Mouse (Mus musculus): Measurements from ENCODE around the gene Nmt1. TPM values are rescaled to one million over a fixed set of nuclear protein-coding genes. Genes with fewer than 3 reads are reported as not detected.

Gene Nmt1
- polyA plus RNA-seq (2012), result 8.9 and 14.0 TPM in 2 replicates

DNA sequence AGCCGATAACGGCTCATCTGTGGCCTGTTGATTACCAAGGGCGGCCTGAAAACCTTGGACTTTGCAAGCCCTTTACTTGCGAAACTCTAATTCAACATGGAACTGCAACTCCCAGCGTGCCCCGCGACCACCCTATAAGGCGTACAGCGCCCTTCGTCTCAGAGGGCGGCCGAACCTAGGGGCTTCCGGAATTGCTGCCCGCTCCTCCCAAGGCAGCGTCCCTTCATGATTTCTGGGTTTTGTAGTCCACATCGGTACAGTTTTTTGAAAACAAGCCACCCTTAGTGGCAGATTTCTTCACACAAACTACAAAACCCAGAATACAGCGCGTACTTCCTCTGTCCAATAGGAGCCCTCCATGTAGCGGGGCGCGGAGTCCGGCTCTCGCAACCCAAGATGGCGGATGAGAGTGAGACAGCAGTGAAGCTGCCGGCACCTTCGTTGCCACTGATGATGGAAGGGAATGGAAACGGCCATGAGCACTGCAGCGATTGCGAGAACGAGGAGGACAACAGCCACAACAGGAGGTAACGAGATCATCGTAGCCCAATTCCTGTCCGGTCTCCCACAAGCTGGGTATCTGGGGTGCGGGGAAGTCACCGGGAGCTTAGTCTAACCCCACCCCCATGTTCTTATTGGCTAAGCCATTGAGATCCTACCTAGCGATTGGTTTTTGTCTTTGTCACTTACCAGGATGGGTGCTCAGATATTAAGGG is at the start of gene Nmt1, which contains the start of gene Dcakd:
TSS of gene Nmt1 (plus strand) at position 15 of the 716 bp plus-strand sequence.
TSS of gene Dcakd (minus strand) at position 158 of the 716 bp plus-strand sequence.

GRCm38 (mm10) chr11:103101481-103101865 is 73.5 kb downstream of the Nmt1 start, which contains the start of the genes Plcd3 and Acbd4:
TSS of gene Plcd3 (minus strand) at chr11:103101658.
TSS of gene Acbd4 (plus strand) at chr11:103101682.

DNA sequence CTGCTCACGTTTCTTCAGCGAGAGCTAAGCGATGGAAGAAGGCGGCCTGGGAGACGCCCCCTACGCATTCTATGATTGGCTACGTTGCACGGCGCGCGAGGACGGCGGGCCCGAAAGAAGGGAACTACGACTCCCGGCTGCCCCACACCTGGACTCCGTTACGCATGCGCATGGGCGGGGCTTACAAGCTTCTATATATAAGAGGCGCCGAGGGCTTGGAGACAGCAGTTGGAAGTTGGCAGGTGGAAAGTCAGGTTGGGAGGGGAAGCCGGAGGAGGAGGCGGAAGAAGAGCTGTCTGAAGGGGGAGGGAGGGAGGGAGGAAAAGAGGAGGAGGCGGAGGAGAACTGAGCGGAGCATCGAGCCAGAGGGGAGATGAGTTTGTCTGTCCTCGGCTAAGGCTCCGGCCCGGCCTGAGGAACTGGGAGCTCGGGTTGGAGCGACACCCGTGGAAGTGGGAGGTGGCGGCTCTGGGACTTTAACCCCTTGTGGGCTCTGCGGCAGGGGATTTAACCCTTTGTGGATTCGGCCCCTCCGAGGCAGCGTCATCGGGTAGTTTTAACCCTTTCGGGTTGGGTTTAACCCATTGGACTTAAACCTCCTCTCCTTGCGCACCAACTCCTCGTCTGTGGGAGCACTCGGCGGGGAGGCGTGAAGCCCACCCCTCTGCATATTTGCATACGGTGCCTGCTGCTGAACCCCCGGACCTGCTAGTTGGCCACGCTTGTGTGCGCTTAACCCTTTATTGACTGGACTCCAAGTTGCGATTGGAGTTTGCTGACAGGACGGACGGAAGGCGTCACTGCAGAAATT is 88.2 kb downstream of the Nmt1 start, which contains the start of gene Hexim1:
TSS of gene Hexim1 (plus strand) at position 224 of the 811 bp plus-strand sequence.

Other genes starting within 250 kb of the Nmt1 start
- not detected in 2 replicates for gene Gjc1, start 208.5 kb upstream of the Nmt1 start, polyA plus RNA-seq (2012)
- gene Higd1b, start 192.3 kb upstream of the Nmt1 start, polyA plus RNA-seq (2012), result not detected in 2 replicates
- 180 and 239 TPM in 2 replicates for gene Eftud2, start 147.2 kb upstream of the Nmt1 start, polyA plus RNA-seq (2012)
- gene Ccdc103, start 147.0 kb upstream of the Nmt1 start, polyA plus RNA-seq (2012), result 0.19 TPM in 1 of 2 replicates, not detected in the other
- not detected in 2 replicates for gene Fam187a, start 143.0 kb upstream of the Nmt1 start, polyA plus RNA-seq (2012)
- gene Gfap, start 127.3 kb upstream of the Nmt1 start, polyA plus RNA-seq (2012), result 0.02 and 0.06 TPM in 2 replicates
- gene Kif18b, start 103.1 kb upstream of the Nmt1 start, polyA plus RNA-seq (2012), result 19.7 and 21.6 TPM in 2 replicates
- gene C1ql1, start 81.5 kb upstream of the Nmt1 start, polyA plus RNA-seq (2012), result 0.06 and 0.60 TPM in 2 replicates
- 91.4 and 99.8 TPM in 2 replicates for gene Dcakd, start 143 bp downstream of the Nmt1 start, polyA plus RNA-seq (2012)
- gene Plcd3, start 73.5 kb downstream of the Nmt1 start, polyA plus RNA-seq (2012), result 0.39 and 1.1 TPM in 2 replicates
- 12.1 TPM in 2 replicates for gene Acbd4, start 73.5 kb downstream of the Nmt1 start, polyA plus RNA-seq (2012)
- 41.2 and 64.6 TPM in 2 replicates for gene Hexim1, start 88.0 kb downstream of the Nmt1 start, polyA plus RNA-seq (2012)
- gene Hexim2, start 104.2 kb downstream of the Nmt1 start, polyA plus RNA-seq (2012), result 8.2 and 8.4 TPM in 2 replicates
- gene Fmnl1, start 142.9 kb downstream of the Nmt1 start, polyA plus RNA-seq (2012), result 146 and 177 TPM in 2 replicates
- not detected in 2 replicates for gene 1700023F06Rik, start 180.4 kb downstream of the Nmt1 start, polyA plus RNA-seq (2012)
- not detected in 2 replicates for gene Spata32, start 190.2 kb downstream of the Nmt1 start, polyA plus RNA-seq (2012)
- gene Map3k14, start 239.3 kb downstream of the Nmt1 start, polyA plus RNA-seq (2012), result 8.7 and 10.8 TPM in 2 replicates

Data from megakaryocyte-erythroid progenitor cell, adult 5 weeks (primary cell).